Mouse (Mus musculus): ENCODE data around the gene Tmem14c. TPM values are rescaled to one million over a fixed set of nuclear protein-coding genes. Genes with fewer than 3 reads are reported as not detected.

The Tmem14c gene
- polyA plus RNA-seq, 1 experiment from 2014 or later: 224 TPM

GRCm38 (mm10) chr13:41030098-41030497 lies 14.0 kb downstream of the Tmem14c start:
- WGBS: 85% methylated on average over 5 of the region's 5 CpGs
- Histone ChIP-seq H3K9ac (replicated peaks; ENCODE audit: low read length) (no peak overlapping the region), H3K27ac (ENCODE audit: low read length) (no peak overlapping the region), H3K4me2 (replicated peaks; ENCODE audit: low read depth, low read length) (no peak overlapping the region), H3K27me3 (ENCODE audit: insufficient read depth, low read length) (no peaks in the 10 kb centered on the region), H3K4me1 (ENCODE audit: insufficient read depth, low read length) (no peaks in the 10 kb centered on the region), H3K36me3 (ENCODE audit: insufficient read depth, low read length) (no peaks in the 10 kb centered on the region), H3K4me3 (ENCODE audit: low read length) (no peak overlapping the region), H3K9me3 (ENCODE audit: low read length) (peaks cover 4% of the 10 kb centered on the region; the same call in 1 of the 2 replicates)
- no peak for ATAC-seq (ENCODE audit: low FRiP score, low TSS enrichment)

- 94% methylated on average over 4 of the region's 4 CpGs for WGBS
- H3K36me3 ChIP-seq (ENCODE audit: insufficient read depth, low read length): no peaks in the 10 kb centered on the region
Observed at GRCm38 (mm10) chr13:41042511-41042910, 26.4 kb downstream of the Tmem14c start.

GRCm38 (mm10) chr13:41045901-41046300 lies 29.8 kb downstream of the Tmem14c start:
- WGBS: 90% methylated on average over 8 of the region's 8 CpGs
- Histone ChIP-seq H3K4me1 (ENCODE audit: insufficient read depth, low read length) (no peaks in the 10 kb centered on the region), H3K36me3 (ENCODE audit: insufficient read depth, low read length) (no peaks in the 10 kb centered on the region), H3K4me2 (replicated peaks; ENCODE audit: low read depth, low read length) (no peak overlapping the region), H3K9ac (replicated peaks; ENCODE audit: low read length) (no peak overlapping the region), H3K27me3 (ENCODE audit: insufficient read depth, low read length) (no peaks in the 10 kb centered on the region), H3K27ac (ENCODE audit: low read length) (no peak overlapping the region), H3K4me3 (ENCODE audit: low read length) (no peak overlapping the region), H3K9me3 (ENCODE audit: low read length) (no peaks in the 10 kb centered on the region)
- no peak for ATAC-seq (ENCODE audit: low FRiP score, low TSS enrichment)

More at GRCm38 (mm10) chr13:41042511-41042910, 26.4 kb downstream of the Tmem14c start:
- no peaks in the 10 kb centered on the region for H3K9me3 ChIP-seq (ENCODE audit: low read length)
- H3K4me2 ChIP-seq (replicated peaks; ENCODE audit: low read depth, low read length): no peak overlapping the region
- H3K27ac ChIP-seq (ENCODE audit: low read length): no peak overlapping the region
- H3K4me1 ChIP-seq (ENCODE audit: insufficient read depth, low read length): no peaks in the 10 kb centered on the region
- H3K9ac ChIP-seq (replicated peaks; ENCODE audit: low read length): no peak overlapping the region
- H3K27me3 ChIP-seq (ENCODE audit: insufficient read depth, low read length): no peaks in the 10 kb centered on the region
- no peak overlapping the region for H3K4me3 ChIP-seq (ENCODE audit: low read length)
- ATAC-seq (ENCODE audit: low FRiP score, low TSS enrichment): no peak

GRCm38 (mm10) chr13:41047280-41047679 lies 31.2 kb downstream of the Tmem14c start:
- Histone ChIP-seq H3K27me3 (ENCODE audit: insufficient read depth, low read length) (no peaks in the 10 kb centered on the region), H3K4me2 (replicated peaks; ENCODE audit: low read depth, low read length) (no peak overlapping the region), H3K9me3 (ENCODE audit: low read length) (no peaks in the 10 kb centered on the region), H3K4me3 (ENCODE audit: low read length) (no peak overlapping the region), H3K27ac (ENCODE audit: low read length) (no peak overlapping the region), H3K9ac (replicated peaks; ENCODE audit: low read length) (no peak overlapping the region), H3K4me1 (ENCODE audit: insufficient read depth, low read length) (no peaks in the 10 kb centered on the region), H3K36me3 (ENCODE audit: insufficient read depth, low read length) (no peaks in the 10 kb centered on the region)
- no peak for ATAC-seq (ENCODE audit: low FRiP score, low TSS enrichment)
- 82% methylated on average over 6 of the region's 6 CpGs for WGBS

GRCm38 (mm10) chr13:41051965-41052364 lies 35.9 kb downstream of the Tmem14c start:
- 79% methylated on average over 5 of the region's 5 CpGs for WGBS
- no peaks in the 10 kb centered on the region for H3K27me3 ChIP-seq (ENCODE audit: insufficient read depth, low read length)
- H3K9me3 ChIP-seq (ENCODE audit: low read length): no peaks in the 10 kb centered on the region
- H3K27ac ChIP-seq (ENCODE audit: low read length): no peak overlapping the region
- ATAC-seq (ENCODE audit: low FRiP score, low TSS enrichment): no peak
- no peak overlapping the region for H3K4me2 ChIP-seq (replicated peaks; ENCODE audit: low read depth, low read length)
- no peak overlapping the region for H3K9ac ChIP-seq (replicated peaks; ENCODE audit: low read length)
- H3K36me3 ChIP-seq (ENCODE audit: insufficient read depth, low read length): no peaks in the 10 kb centered on the region
- H3K4me3 ChIP-seq (ENCODE audit: low read length): no peak overlapping the region
- no peaks in the 10 kb centered on the region for H3K4me1 ChIP-seq (ENCODE audit: insufficient read depth, low read length)

- ATAC-seq (ENCODE audit: low FRiP score, low TSS enrichment): no peak
- Histone ChIP-seq H3K27me3 (ENCODE audit: insufficient read depth, low read length) (no peaks in the 10 kb centered on the region), H3K4me3 (ENCODE audit: low read length) (no peak overlapping the region), H3K9ac (replicated peaks; ENCODE audit: low read length) (no peak overlapping the region), H3K9me3 (ENCODE audit: low read length) (no peaks in the 10 kb centered on the region), H3K27ac (ENCODE audit: low read length) (no peak overlapping the region), H3K36me3 (ENCODE audit: insufficient read depth, low read length) (no peaks in the 10 kb centered on the region), H3K4me1 (ENCODE audit: insufficient read depth, low read length) (no peaks in the 10 kb centered on the region), H3K4me2 (replicated peaks; ENCODE audit: low read depth, low read length) (no peak overlapping the region)
- WGBS: 94% methylated on average over 4 of the region's 4 CpGs
Observed at GRCm38 (mm10) chr13:41067618-41068017, 51.5 kb downstream of the Tmem14c start.

GRCm38 (mm10) chr13:41071617-41072016 lies 55.5 kb downstream of the Tmem14c start:
- Histone ChIP-seq H3K27me3 (ENCODE audit: insufficient read depth, low read length) (no peaks in the 10 kb centered on the region), H3K27ac (ENCODE audit: low read length) (no peak overlapping the region), H3K4me2 (replicated peaks; ENCODE audit: low read depth, low read length) (no peak overlapping the region), H3K36me3 (ENCODE audit: insufficient read depth, low read length) (no peaks in the 10 kb centered on the region), H3K4me1 (ENCODE audit: insufficient read depth, low read length) (no peaks in the 10 kb centered on the region), H3K4me3 (ENCODE audit: low read length) (no peak overlapping the region), H3K9ac (replicated peaks; ENCODE audit: low read length) (no peak overlapping the region), H3K9me3 (ENCODE audit: low read length) (no peaks in the 10 kb centered on the region)
- 88% methylated on average over 11 of the region's 11 CpGs for WGBS
- ATAC-seq (ENCODE audit: low FRiP score, low TSS enrichment): no peak

Other genes with a start within 250 kb of the Tmem14c start
- gene Gcnt2, start 156.5 kb upstream of the Tmem14c start, polyA plus RNA-seq (2015; fragmentation: Nextera tagmentation; extraction: Ambion mirVana): 5.9 and 8.0 TPM in 2 replicates
- 68.5 and 69.2 TPM in 2 replicates for gene Pak1ip1, start 15.3 kb upstream of the Tmem14c start, polyA plus RNA-seq (2015; fragmentation: Nextera tagmentation; extraction: Ambion mirVana)
- 0.46 and 0.70 TPM in 2 replicates for gene Mak, start 63.4 kb downstream of the Tmem14c start, polyA plus RNA-seq (2015; fragmentation: Nextera tagmentation; extraction: Ambion mirVana)
- not detected in 2 replicates for gene Gcm2, start 94.7 kb downstream of the Tmem14c start, polyA plus RNA-seq (2015; fragmentation: Nextera tagmentation; extraction: Ambion mirVana)
- not detected in 2 replicates for gene Sycp2l, start 98.0 kb downstream of the Tmem14c start, polyA plus RNA-seq (2015; fragmentation: Nextera tagmentation; extraction: Ambion mirVana)
- gene Elovl2, start 204.1 kb downstream of the Tmem14c start, polyA plus RNA-seq (2015; fragmentation: Nextera tagmentation; extraction: Ambion mirVana): 23.3 and 23.7 TPM in 2 replicates
- 10.0 and 10.8 TPM in 2 replicates for gene Smim13, start 233.6 kb downstream of the Tmem14c start, polyA plus RNA-seq (2015; fragmentation: Nextera tagmentation; extraction: Ambion mirVana)